Mouse (Mus musculus) ES-Bruce4 (cell line): ENCODE results near the gene Kif16b.

Experiments used
- CTCF ChIP-seq: IDR thresholded peaks from one replicate; pipeline ENCODE4 v1.8.1; 2011; ENCODE audit warnings: low read depth, low read length
- POLR2A ChIP-seq: IDR thresholded peaks from one replicate; pipeline ENCODE4 v1.8.1; 2011; ENCODE audit warnings: low read length; ENCODE audit not compliant: insufficient read depth

- TF ChIP-seq CTCF (no peak), POLR2A (no peak)
These were observed 176.9 kb downstream of the Kif16b start for GRCm38 (mm10) chr2:142724215-142725001.
